Mouse (Mus musculus): ENCODE measurements around the gene Adgrf1.
"Not testable (repeated sequence)": the region's sequence is repeated elsewhere in the genome, so short reads cannot be mapped to it uniquely, and the experiment has no call there.

The Adgrf1 gene

GRCm38 (mm10) chr17:43267046-43267749 is 2.9 kb upstream of the Adgrf1 start:
- no peak for DNase-seq (ENCODE audit: low read depth)

- DNase-seq (ENCODE audit: low read depth): no peak
These were observed 6.1 kb downstream of the Adgrf1 start for GRCm38 (mm10) chr17:43276220-43276619.

- DNase-seq (ENCODE audit: low read depth): peak; percentile 13
These were observed 7.1 kb downstream of the Adgrf1 start for GRCm38 (mm10) chr17:43277223-43277622.

- DNase-seq (ENCODE audit: low read depth): no peak
These were observed 9.5 kb downstream of the Adgrf1 start for GRCm38 (mm10) chr17:43279671-43280070.

- DNase-seq (ENCODE audit: low read depth): no peak
These were observed 12.2 kb downstream of the Adgrf1 start for GRCm38 (mm10) chr17:43282353-43282752.

- no peak for DNase-seq (ENCODE audit: low read depth)
These were observed 12.7 kb downstream of the Adgrf1 start for GRCm38 (mm10) chr17:43282828-43283227.

- no peak for DNase-seq (ENCODE audit: low read depth)
These were observed 29.4 kb downstream of the Adgrf1 start for GRCm38 (mm10) chr17:43299515-43299914.

GRCm38 (mm10) chr17:43325986-43326671 is 56.0 kb downstream of the Adgrf1 start:
- no peak for DNase-seq (ENCODE audit: low read depth)

GRCm38 (mm10) chr17:43326726-43327700 is 56.9 kb downstream of the Adgrf1 start:
- DNase-seq (ENCODE audit: low read depth): peak; percentile 30

- no peak for DNase-seq (ENCODE audit: low read depth)
These were observed 57.7 kb downstream of the Adgrf1 start for GRCm38 (mm10) chr17:43327810-43328209.

GRCm38 (mm10) chr17:43329216-43329615 is 59.1 kb downstream of the Adgrf1 start:
- no peak for DNase-seq (ENCODE audit: low read depth)

- no peak for DNase-seq (ENCODE audit: low read depth)
These were observed 59.6 kb downstream of the Adgrf1 start for GRCm38 (mm10) chr17:43329761-43330183.

- DNase-seq (ENCODE audit: low read depth): no peak
These were observed 62.6 kb downstream of the Adgrf1 start for GRCm38 (mm10) chr17:43332686-43333085.

- DNase-seq (ENCODE audit: low read depth): no peak
These were observed 63.9 kb downstream of the Adgrf1 start for GRCm38 (mm10) chr17:43334074-43334473.

- DNase-seq (ENCODE audit: low read depth): no peak
These were observed 67.5 kb downstream of the Adgrf1 start for GRCm38 (mm10) chr17:43337643-43338042.

- DNase-seq (ENCODE audit: low read depth): no peak
These were observed 68.2 kb downstream of the Adgrf1 start for GRCm38 (mm10) chr17:43338279-43338678.

GRCm38 (mm10) chr17:43346499-43346898 is 76.4 kb downstream of the Adgrf1 start:
- DNase-seq (ENCODE audit: low read depth): not testable (repeated sequence)

GRCm38 (mm10) chr17:43357902-43358539 is 87.9 kb downstream of the Adgrf1 start:
- DNase-seq (ENCODE audit: low read depth): no peak

- no peak for DNase-seq (ENCODE audit: low read depth)
These were observed 89.9 kb downstream of the Adgrf1 start, which contains the start of gene Adgrf5 for GRCm38 (mm10) chr17:43359826-43360619. Gene Adgrf5 (plus strand): TSS chr17:43360451.

- no peak for DNase-seq (ENCODE audit: low read depth)
These were observed 90.9 kb downstream of the Adgrf1 start for GRCm38 (mm10) chr17:43361021-43361420.

GRCm38 (mm10) chr17:43362362-43362761 is 92.2 kb downstream of the Adgrf1 start:
- no peak for DNase-seq (ENCODE audit: low read depth)
